Mouse (Mus musculus): ENCODE results near the gene Gm28048. TPM values are rescaled to one million over a fixed set of nuclear protein-coding genes. Genes with fewer than 3 reads are reported as not detected.
A peak's percentile ranks its signal among the peaks of the same experiment; 100 is the strongest.

Gm28048 gene
- polyA plus RNA-seq, 1 experiment, result 0.05 TPM

DNA sequence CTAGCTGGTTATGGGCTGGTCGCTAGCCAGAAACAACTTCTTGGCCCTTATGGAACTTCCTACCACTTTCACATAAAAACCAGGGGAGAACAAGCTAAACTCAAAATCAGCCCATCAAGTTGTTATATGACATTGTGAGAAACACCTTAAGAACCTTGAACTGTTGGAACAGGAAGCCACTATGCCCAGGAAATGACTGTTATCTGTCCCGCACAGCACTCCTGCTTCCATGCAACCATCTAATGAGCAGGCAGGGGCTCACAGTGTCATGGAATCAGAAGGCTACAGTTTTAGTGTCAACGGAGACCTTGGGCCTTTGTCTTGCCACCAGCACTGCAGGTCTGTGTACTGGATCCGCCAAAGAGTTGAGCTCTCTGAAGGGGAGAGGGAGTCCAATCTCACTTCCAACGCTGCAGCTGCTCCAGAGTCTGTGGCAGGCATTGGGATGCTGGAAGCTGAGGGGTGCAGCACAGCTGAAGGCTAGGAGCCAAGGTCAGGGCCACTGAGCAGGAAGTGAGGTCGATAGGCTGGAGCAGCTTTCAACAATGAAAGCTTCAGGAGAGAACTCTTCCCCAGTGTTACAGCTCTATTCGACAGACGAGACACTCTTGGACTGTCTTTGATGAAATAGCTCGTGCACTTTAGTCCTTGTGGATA lies 157.7 kb downstream of the Gm28048 start:
- Histone ChIP-seq H3K36me3 (ENCODE audit: control insufficient read depth, insufficient read depth, low read length) (0 out of 2 replicates have a peak, but pooled peaks cover 1% of the 10 kb centered on the region), H3K4me3 (ENCODE audit: extremely low read depth, insufficient read depth, insufficient read length) (no peak overlapping the region), H3K27ac (ENCODE audit: insufficient read depth, low read length) (no peak overlapping the region), H3K27me3 (ENCODE audit: control insufficient read depth, insufficient read depth, low read length) (no peaks in the 10 kb centered on the region), H3K4me1 (ENCODE audit: control insufficient read depth, insufficient read depth, insufficient read length) (peaks cover 8% of the 10 kb centered on the region)
- 58% methylated on average over 9 of the region's 9 CpGs for WGBS
- no peak for DNase-seq (ENCODE audit: low read depth in 1 of 2, low spot score in 2 of 2)
- no peak for TF ChIP-seq POLR2A (IDR thresholded peaks at IDR 0.05; ENCODE audit: low read depth, low read length)

DNA sequence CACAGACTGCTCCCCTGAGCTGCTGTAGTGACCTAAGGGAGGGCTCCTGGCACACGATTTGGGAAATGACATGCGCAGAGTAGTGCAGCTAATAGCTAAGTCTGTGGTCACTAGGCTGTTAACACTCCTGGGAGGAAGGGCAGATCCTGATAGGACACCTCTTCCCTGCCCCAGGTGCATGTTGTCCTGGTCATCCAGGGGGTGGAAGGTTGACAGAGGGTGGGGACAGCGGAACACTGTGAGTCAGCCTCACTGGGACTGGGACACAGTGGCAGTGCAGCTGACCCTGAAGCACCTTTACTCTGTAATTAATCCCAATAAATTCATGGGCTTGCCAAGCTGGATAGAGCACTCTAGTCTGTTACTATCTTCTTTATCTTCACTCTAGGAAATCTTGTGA lies 160.6 kb downstream of the Gm28048 start:
- Histone ChIP-seq H3K36me3 (ENCODE audit: control insufficient read depth, insufficient read depth, low read length) (no peaks in the 10 kb centered on the region), H3K4me3 (ENCODE audit: extremely low read depth, insufficient read depth, insufficient read length) (no peak overlapping the region), H3K4me1 (ENCODE audit: control insufficient read depth, insufficient read depth, insufficient read length) (peaks cover 19% of the 10 kb centered on the region), H3K27me3 (ENCODE audit: control insufficient read depth, insufficient read depth, low read length) (no peaks in the 10 kb centered on the region), H3K27ac (ENCODE audit: insufficient read depth, low read length) (no peak overlapping the region)
- DNase-seq (ENCODE audit: low read depth in 1 of 2, low spot score in 2 of 2), result no peak
- 77% methylated on average over 3 of the region's 3 CpGs for WGBS
- no peak for TF ChIP-seq CTCF (IDR thresholded peaks at IDR 0.05; ENCODE audit: extremely low read depth, insufficient read depth, insufficient read length, insufficient replicate concordance)
- TF ChIP-seq POLR2A (IDR thresholded peaks at IDR 0.05; ENCODE audit: low read depth, low read length), result no peak

DNA sequence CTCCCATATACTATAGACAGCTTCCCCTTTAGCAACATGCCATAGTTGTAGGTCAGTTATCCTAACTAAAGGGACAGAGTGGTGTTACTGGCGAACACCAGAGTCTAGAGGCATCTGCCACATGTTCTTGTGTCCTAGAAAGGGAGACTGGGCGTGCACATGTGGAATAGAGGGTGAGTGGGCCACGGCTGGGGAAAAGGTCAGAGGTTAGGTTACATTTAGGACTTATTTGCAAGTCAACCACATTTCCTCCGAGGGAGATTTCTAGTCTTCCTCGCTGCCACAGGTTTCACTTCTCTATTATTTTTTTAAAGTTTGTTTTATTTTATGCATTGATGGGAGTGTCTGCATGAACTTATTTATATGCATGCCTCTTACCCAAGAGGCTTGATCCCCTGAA lies 163.5 kb downstream of the Gm28048 start:
- WGBS, result 19% methylated on average over 5 of the region's 5 CpGs

DNA sequence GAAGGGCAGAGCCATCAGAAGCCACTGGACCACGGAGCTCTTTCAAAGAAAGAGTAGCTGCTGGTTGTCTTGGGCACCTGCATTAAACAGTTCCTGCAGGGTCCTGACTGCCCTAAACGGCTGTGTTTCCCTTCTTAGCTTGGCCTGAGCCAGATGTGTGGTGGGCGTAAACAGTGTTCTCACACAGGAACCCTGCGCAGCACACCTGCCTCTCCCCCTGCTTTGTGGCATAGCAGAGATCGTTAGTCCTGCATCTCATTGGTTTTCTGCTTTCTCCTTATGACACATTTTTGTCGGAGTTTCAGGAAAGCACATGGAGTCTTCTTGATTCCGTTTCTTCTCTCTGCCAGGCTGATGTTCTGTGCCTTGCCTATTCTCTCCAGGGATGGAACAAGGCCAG lies 166.0 kb downstream of the Gm28048 start:
- no peaks in the 10 kb centered on the region for H3K27me3 ChIP-seq (ENCODE audit: control insufficient read depth, insufficient read depth, low read length)
- TF ChIP-seq CTCF (IDR thresholded peaks at IDR 0.05; ENCODE audit: extremely low read depth, insufficient read depth, insufficient read length, insufficient replicate concordance), result no peak
- no peak for TF ChIP-seq POLR2A (IDR thresholded peaks at IDR 0.05; ENCODE audit: low read depth, low read length)
- no peaks in the 10 kb centered on the region for H3K36me3 ChIP-seq (ENCODE audit: control insufficient read depth, insufficient read depth, low read length)
- H3K4me1 ChIP-seq (ENCODE audit: control insufficient read depth, insufficient read depth, insufficient read length), result peaks cover 47% of the 10 kb centered on the region
- WGBS, result 28% methylated on average over 7 of the region's 7 CpGs
- H3K4me3 ChIP-seq (ENCODE audit: extremely low read depth, insufficient read depth, insufficient read length), result no peak overlapping the region
- H3K27ac ChIP-seq (ENCODE audit: insufficient read depth, low read length), result peak overlapping the region; percentile 93
- DNase-seq (ENCODE audit: low read depth in 1 of 2, low spot score in 2 of 2), result peak in 1 of 2 experiments; percentile 17

More for the DNA sequence above, 163.5 kb downstream of the Gm28048 start:
- H3K27ac ChIP-seq (ENCODE audit: insufficient read depth, low read length), result peak overlapping the region; percentile 74
- no peak for TF ChIP-seq CTCF (IDR thresholded peaks at IDR 0.05; ENCODE audit: extremely low read depth, insufficient read depth, insufficient read length, insufficient replicate concordance)
- TF ChIP-seq POLR2A (IDR thresholded peaks at IDR 0.05; ENCODE audit: low read depth, low read length), result no peak
- H3K36me3 ChIP-seq (ENCODE audit: control insufficient read depth, insufficient read depth, low read length), result no peaks in the 10 kb centered on the region
- peaks cover 43% of the 10 kb centered on the region for H3K4me1 ChIP-seq (ENCODE audit: control insufficient read depth, insufficient read depth, insufficient read length)
- H3K27me3 ChIP-seq (ENCODE audit: control insufficient read depth, insufficient read depth, low read length), result no peaks in the 10 kb centered on the region
- no peak overlapping the region for H3K4me3 ChIP-seq (ENCODE audit: extremely low read depth, insufficient read depth, insufficient read length)
- DNase-seq (ENCODE audit: low read depth in 1 of 2, low spot score in 2 of 2), result peak; percentile 32 to 52

DNA sequence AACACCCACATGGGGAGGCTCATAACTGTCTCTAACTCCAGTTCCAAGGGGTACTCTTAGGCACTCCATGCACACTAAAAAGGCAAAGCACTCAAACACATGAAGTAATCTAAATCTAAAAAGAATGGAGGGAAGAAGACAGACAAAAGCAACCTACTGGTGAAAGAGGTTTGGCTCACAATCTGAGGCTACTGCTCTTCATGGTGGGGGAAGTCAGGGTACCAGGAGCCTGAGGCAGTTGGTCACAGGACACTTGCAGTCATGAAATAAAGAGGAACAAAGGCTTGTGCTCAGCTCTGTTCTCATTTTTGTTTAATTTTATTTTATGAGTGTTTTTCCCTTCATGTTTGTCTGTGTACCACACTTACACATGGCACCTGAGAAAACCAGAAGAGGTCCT lies 166.7 kb downstream of the Gm28048 start:
- H3K27ac ChIP-seq (ENCODE audit: insufficient read depth, low read length), result peak overlapping the region; percentile 93
- H3K36me3 ChIP-seq (ENCODE audit: control insufficient read depth, insufficient read depth, low read length), result no peaks in the 10 kb centered on the region
- no peak overlapping the region for H3K4me3 ChIP-seq (ENCODE audit: extremely low read depth, insufficient read depth, insufficient read length)
- no peak for TF ChIP-seq POLR2A (IDR thresholded peaks at IDR 0.05; ENCODE audit: low read depth, low read length)
- TF ChIP-seq CTCF (IDR thresholded peaks at IDR 0.05; ENCODE audit: extremely low read depth, insufficient read depth, insufficient read length, insufficient replicate concordance), result no peak
- peaks cover 51% of the 10 kb centered on the region for H3K4me1 ChIP-seq (ENCODE audit: control insufficient read depth, insufficient read depth, insufficient read length)
- no peak for DNase-seq (ENCODE audit: low read depth in 1 of 2, low spot score in 2 of 2)
- H3K27me3 ChIP-seq (ENCODE audit: control insufficient read depth, insufficient read depth, low read length), result no peaks in the 10 kb centered on the region

DNA sequence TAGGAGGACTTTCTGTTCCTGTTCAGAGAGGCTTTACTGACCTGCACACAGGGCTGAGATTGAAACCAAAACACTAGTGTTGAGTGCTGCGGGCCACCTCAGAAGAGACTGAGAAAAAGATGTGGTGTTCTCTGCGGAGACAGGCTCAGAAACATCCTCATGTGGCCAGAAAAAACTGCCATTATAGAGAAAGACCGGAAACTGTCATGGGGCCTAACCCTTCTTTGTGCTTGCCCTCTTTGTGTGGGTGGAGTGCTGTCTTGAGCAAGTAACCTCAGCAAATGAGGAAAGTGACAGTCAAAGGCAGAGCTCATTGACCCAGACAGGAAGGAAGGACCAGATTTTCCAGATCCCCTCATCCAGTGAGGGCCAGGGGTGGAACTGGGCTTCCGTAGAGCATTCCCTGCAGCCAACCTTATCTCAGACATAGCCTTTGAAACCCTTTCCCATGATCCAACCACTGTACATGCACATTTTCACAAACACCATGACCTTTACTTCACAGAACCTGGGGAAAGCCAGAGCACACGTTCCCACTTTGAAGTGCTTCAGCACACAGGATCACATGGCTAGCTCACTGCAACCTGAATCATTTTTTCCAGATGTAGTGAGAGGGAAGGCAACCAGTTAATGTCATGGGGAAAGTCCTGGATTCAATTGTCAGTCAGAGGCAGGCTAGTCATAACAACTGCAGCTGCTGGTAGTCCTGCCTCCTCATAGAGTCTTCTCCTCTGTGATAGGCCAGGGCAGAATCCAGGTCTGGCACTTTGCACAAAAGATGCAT lies 167.8 kb downstream of the Gm28048 start:
- peak; percentile 40 to 57 for DNase-seq (ENCODE audit: low read depth in 1 of 2, low spot score in 2 of 2)
- WGBS, result 12% methylated on average over 5 of the region's 5 CpGs
- peaks cover 46% of the 10 kb centered on the region for H3K4me1 ChIP-seq (ENCODE audit: control insufficient read depth, insufficient read depth, insufficient read length)
- TF ChIP-seq CTCF (IDR thresholded peaks at IDR 0.05; ENCODE audit: extremely low read depth, insufficient read depth, insufficient read length, insufficient replicate concordance) (no peak), POLR2A (IDR thresholded peaks at IDR 0.05; ENCODE audit: low read depth, low read length) (no peak)
- peak overlapping the region; percentile 93 for H3K27ac ChIP-seq (ENCODE audit: insufficient read depth, low read length)
- H3K27me3 ChIP-seq (ENCODE audit: control insufficient read depth, insufficient read depth, low read length), result no peaks in the 10 kb centered on the region
- no peaks in the 10 kb centered on the region for H3K36me3 ChIP-seq (ENCODE audit: control insufficient read depth, insufficient read depth, low read length)
- no peak overlapping the region for H3K4me3 ChIP-seq (ENCODE audit: extremely low read depth, insufficient read depth, insufficient read length)

DNA sequence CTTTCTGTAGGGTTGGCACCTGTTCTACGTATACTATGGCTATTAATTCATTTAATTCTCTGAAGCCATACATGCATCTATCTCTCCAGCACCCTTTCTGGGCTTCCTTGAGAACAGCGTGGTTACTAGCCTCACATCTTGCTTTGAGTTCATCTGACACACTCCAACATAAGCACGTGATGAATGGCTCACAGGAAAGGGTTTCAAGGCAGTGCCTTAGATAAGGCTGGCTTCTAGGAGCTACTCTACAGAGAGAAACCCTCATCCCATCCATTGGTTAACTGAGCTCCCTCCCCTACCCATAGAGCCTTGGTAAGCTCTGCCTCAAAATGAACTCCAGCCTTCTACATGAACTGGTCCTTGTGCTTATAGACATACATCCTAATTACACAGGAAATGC lies 168.5 kb downstream of the Gm28048 start:
- WGBS, result 35% methylated on average over 3 of the region's 3 CpGs
- H3K27me3 ChIP-seq (ENCODE audit: control insufficient read depth, insufficient read depth, low read length), result no peaks in the 10 kb centered on the region
- peak overlapping the region; percentile 93 for H3K27ac ChIP-seq (ENCODE audit: insufficient read depth, low read length)
- H3K36me3 ChIP-seq (ENCODE audit: control insufficient read depth, insufficient read depth, low read length), result no peaks in the 10 kb centered on the region
- no peak for TF ChIP-seq POLR2A (IDR thresholded peaks at IDR 0.05; ENCODE audit: low read depth, low read length)
- no peak for TF ChIP-seq CTCF (IDR thresholded peaks at IDR 0.05; ENCODE audit: extremely low read depth, insufficient read depth, insufficient read length, insufficient replicate concordance)
- H3K4me3 ChIP-seq (ENCODE audit: extremely low read depth, insufficient read depth, insufficient read length), result no peak overlapping the region
- no peak for DNase-seq (ENCODE audit: low read depth in 1 of 2, low spot score in 2 of 2)
- peaks cover 43% of the 10 kb centered on the region for H3K4me1 ChIP-seq (ENCODE audit: control insufficient read depth, insufficient read depth, insufficient read length)
